Mouse (Mus musculus): ENCODE measurements around the gene Ppp2r5a.

- TF ChIP-seq CTCF (IDR thresholded peaks at IDR 0.05; ENCODE audit: control insufficient read depth, insufficient read depth, insufficient replicate concordance, low read depth, low read length) (no peak), POLR2A (IDR thresholded peaks at IDR 0.05; ENCODE audit: control insufficient read depth, low read depth, low read length) (no peak)
Measured at GRCm38 (mm10) chr1:191368193-191368592, 34.9 kb downstream of the Ppp2r5a start.

Data from testis, adult 2 months (tissue).